Mouse (Mus musculus): ENCODE results near the gene Gnptab.

- TF ChIP-seq CTCF (IDR thresholded peaks at IDR 0.05; ENCODE audit: insufficient read depth, low read depth, low read length) (no peak), POLR2A (IDR thresholded peaks at IDR 0.05; ENCODE audit: insufficient read depth, low read depth, low read length) (no peak)
These were observed 5.1 kb downstream of the Gnptab start for GRCm38 (mm10) chr10:88384081-88384480.

Measured in olfactory bulb, adult 2 months (tissue).